Mouse (Mus musculus) testis, adult 2 months (tissue): ENCODE results near the gene Cgn. TPM values are rescaled to one million over a fixed set of nuclear protein-coding genes. Genes with fewer than 3 reads are reported as not detected.

Experiments
- H3K27ac ChIP-seq: fragments of 200-500 bp; 2 replicates; pipeline ENCODE4 v1.5.1; 2012; ENCODE audit warnings: low read depth, low read length; ENCODE audit not compliant: control insufficient read depth, insufficient read depth
- H3K27me3 ChIP-seq: fragments of 200-500 bp; 2 replicates; pipeline ENCODE4 v1.6.1; 2012; ENCODE audit warnings: mild to moderate bottlenecking, low read length, moderate library complexity; ENCODE audit not compliant: control insufficient read depth, insufficient read depth
- H3K36me3 ChIP-seq: fragments of 200-500 bp; 2 replicates; pipeline ENCODE4 v1.6.1; 2012; ENCODE audit warnings: mild to moderate bottlenecking, low read length; ENCODE audit not compliant: control insufficient read depth, insufficient read depth
- H3K4me1 ChIP-seq: fragments of 200-500 bp; 2 replicates; pipeline ENCODE4 v1.6.1; 2012; ENCODE audit warnings: low read length; ENCODE audit not compliant: control insufficient read depth, insufficient read depth
- H3K4me3 ChIP-seq: fragments of 200-500 bp; 2 replicates; pipeline ENCODE4 v1.5.1; 2012; ENCODE audit warnings: low read depth, mild to moderate bottlenecking, low read length, moderate library complexity, mixed read lengths; ENCODE audit not compliant: control insufficient read depth
- CTCF ChIP-seq: fragments of 200-500 bp; IDR thresholded peaks from 2 replicates; pipeline ENCODE4 v1.5.1; 2012; ENCODE audit warnings: low read depth, mild to moderate bottlenecking, inconsistent platforms, low read length, moderate library complexity; ENCODE audit not compliant: control insufficient read depth, insufficient read depth, insufficient replicate concordance
- POLR2A ChIP-seq: fragments of 200-500 bp; IDR thresholded peaks from 2 replicates; pipeline ENCODE4 v1.6.1; 2012; ENCODE audit warnings: low read depth, mild to moderate bottlenecking, inconsistent platforms, low read length, moderate library complexity; ENCODE audit not compliant: control insufficient read depth
- polyA plus RNA-seq: library from polyadenylated mRNA; depleted of rRNA; stranded (reverse); fragments of >200 nt; gene quantifications from 2 replicates; pipeline ENCODE4 v1.2.3, GENCODE M21; 2012

The Cgn gene
- polyA plus RNA-seq, 1 experiment, result 17.4 TPM

- H3K4me1 ChIP-seq, result peaks cover 2% of the 10 kb centered on the region
- H3K4me3 ChIP-seq, result no peak overlapping the region
- no peak overlapping the region for H3K27ac ChIP-seq
- H3K27me3 ChIP-seq, result no peaks in the 10 kb centered on the region
- no peak for TF ChIP-seq POLR2A
- TF ChIP-seq CTCF, result no peak
- no peaks in the 10 kb centered on the region for H3K36me3 ChIP-seq
Observed at GRCm38 (mm10) chr3:94811628-94812027, 25.3 kb upstream of the Cgn start.

GRCm38 (mm10) chr3:94808296-94808695 is 22.0 kb upstream of the Cgn start:
- H3K27ac ChIP-seq, result no peak overlapping the region
- no peak overlapping the region for H3K4me3 ChIP-seq
- no peaks in the 10 kb centered on the region for H3K27me3 ChIP-seq
- no peaks in the 10 kb centered on the region for H3K36me3 ChIP-seq
- peaks cover 4% of the 10 kb centered on the region for H3K4me1 ChIP-seq
- TF ChIP-seq POLR2A, result no peak

GRCm38 (mm10) chr3:94804976-94805375 is 18.7 kb upstream of the Cgn start:
- Histone ChIP-seq H3K27ac (peak overlapping the region; percentile 36), H3K4me1 (peaks cover 2% of the 10 kb centered on the region), H3K27me3 (no peaks in the 10 kb centered on the region), H3K4me3 (no peak overlapping the region), H3K36me3 (no peaks in the 10 kb centered on the region)
- TF ChIP-seq CTCF (no peak), POLR2A (no peak)

- no peaks in the 10 kb centered on the region for H3K27me3 ChIP-seq
- TF ChIP-seq POLR2A (no peak), CTCF (no peak)
- H3K4me3 ChIP-seq, result no peak overlapping the region; the same call in 1 of the 2 replicates
- peak overlapping the region; percentile 36; the same call in 1 of the 2 replicates for H3K27ac ChIP-seq
- H3K36me3 ChIP-seq, result no peaks in the 10 kb centered on the region
- H3K4me1 ChIP-seq, result peaks cover 2% of the 10 kb centered on the region
Observed at GRCm38 (mm10) chr3:94804146-94804545, 17.9 kb upstream of the Cgn start.

- TF ChIP-seq POLR2A, result no peak
- no peak for TF ChIP-seq CTCF
- Histone ChIP-seq H3K4me1 (peaks cover 4% of the 10 kb centered on the region; the same call in 1 of the 2 replicates), H3K27ac (no peak overlapping the region), H3K4me3 (no peak overlapping the region), H3K27me3 (no peaks in the 10 kb centered on the region), H3K36me3 (no peaks in the 10 kb centered on the region)
Observed at GRCm38 (mm10) chr3:94796181-94796580, 9.9 kb upstream of the Cgn start.

GRCm38 (mm10) chr3:94795596-94796140 is 9.4 kb upstream of the Cgn start:
- no peaks in the 10 kb centered on the region for H3K27me3 ChIP-seq
- H3K36me3 ChIP-seq, result no peaks in the 10 kb centered on the region
- no peak overlapping the region for H3K4me3 ChIP-seq
- H3K4me1 ChIP-seq, result peaks cover 4% of the 10 kb centered on the region; the same call in 1 of the 2 replicates
- TF ChIP-seq CTCF (no peak), POLR2A (no peak)
- H3K27ac ChIP-seq, result no peak overlapping the region

- H3K27ac ChIP-seq, result peak overlapping the region; percentile 52; the same call in 1 of the 2 replicates
- no peak for TF ChIP-seq POLR2A
- TF ChIP-seq CTCF, result no peak
- no peak overlapping the region for H3K4me3 ChIP-seq
- peaks cover 4% of the 10 kb centered on the region; the same call in 1 of the 2 replicates for H3K4me1 ChIP-seq
- H3K27me3 ChIP-seq, result no peaks in the 10 kb centered on the region
- no peaks in the 10 kb centered on the region for H3K36me3 ChIP-seq
Observed at GRCm38 (mm10) chr3:94794359-94794758, 8.1 kb upstream of the Cgn start.
